Mouse (Mus musculus) spleen, postnatal 4 days (tissue): ENCODE data around the gene Bik.

ENCODE experiments used
- DNase-seq, 2 experiments: peaks; one replicate each; pipeline ENCODE4 v3.0.0; 2022; ENCODE audit warnings: low spot score in 2 of 2

Gene Bik

GRCm38 (mm10) chr15:83512489-83513281 lies 14.0 kb upstream of the Bik start:
- DNase-seq = no peak

DNA sequence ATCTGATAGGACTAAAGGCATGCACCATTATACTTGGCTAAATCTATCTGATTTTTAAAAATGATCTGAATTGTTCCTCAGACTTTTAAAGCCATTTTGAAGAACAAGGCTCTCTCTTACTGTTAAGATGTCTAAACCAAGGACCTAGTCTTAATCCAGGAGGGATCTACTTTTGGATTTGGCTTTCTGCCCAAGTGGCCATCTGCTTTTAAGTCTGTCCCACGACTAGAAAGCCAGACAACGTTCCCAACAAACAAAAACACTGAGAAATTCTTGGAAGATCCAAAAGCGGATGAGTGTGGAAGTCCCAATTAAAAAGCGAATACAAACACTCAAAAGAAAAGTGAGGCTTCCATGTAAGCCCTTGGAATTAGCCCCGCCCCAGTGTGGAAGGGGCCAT lies 11.6 kb upstream of the Bik start:
- DNase-seq = no peak

GRCm38 (mm10) chr15:83518215-83519048 lies 8.2 kb upstream of the Bik start:
- peak; percentile 45 to 71 for DNase-seq

DNA sequence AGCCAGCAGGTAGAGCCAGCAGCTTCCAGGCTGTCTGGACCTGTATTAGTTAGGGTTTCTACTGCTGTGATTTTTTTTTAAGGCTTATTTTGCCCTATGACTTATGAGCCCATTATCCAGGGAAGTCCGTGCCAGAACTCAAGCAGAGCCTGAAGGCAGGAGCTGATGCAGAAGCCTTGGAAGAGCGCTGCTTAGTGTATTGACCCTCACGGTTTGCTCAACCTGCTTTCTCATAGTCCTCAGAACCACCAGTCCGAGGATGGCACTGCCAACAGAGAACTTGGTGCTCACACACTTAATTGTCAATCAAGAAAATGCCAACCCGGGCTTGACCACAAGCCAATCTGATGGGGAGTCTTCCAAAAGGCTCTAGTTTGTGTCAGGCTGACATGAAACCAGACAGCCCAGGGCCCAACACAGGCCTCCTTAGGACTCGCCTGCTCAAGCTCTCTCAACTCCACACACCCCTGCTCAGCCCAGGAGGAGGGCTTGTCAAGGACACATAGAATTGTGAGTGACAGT lies 5.7 kb upstream of the Bik start:
- DNase-seq = no peak

GRCm38 (mm10) chr15:83523196-83523595 lies 3.5 kb upstream of the Bik start:
- DNase-seq = no peak

- DNase-seq = no peak
These were observed 2.9 kb upstream of the Bik start for GRCm38 (mm10) chr15:83523638-83524332.

DNA sequence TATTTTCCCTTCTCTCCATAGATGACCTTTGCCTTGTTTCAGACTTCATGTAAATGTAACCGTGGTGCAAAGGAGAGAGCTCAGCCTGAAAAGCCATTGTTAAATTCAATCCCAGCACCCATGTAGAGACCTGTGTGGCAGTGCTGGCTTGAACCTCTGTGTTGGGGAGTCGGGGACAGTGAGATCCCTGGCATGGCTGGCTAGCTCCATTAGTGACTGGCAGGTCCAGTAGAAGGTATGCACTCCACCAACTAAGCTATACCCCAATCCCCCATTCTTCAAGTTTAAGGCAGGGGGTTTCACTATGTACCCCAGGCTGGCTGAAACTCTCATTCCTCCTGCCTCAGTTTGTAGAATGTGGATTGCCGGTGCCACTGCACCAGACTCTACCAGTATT lies 2.3 kb upstream of the Bik start:
- no peak for DNase-seq

- no peak for DNase-seq
These were observed 403 bp downstream of the Bik start for GRCm38 (mm10) chr15:83527092-83527437.

- DNase-seq = no peak
These were observed 1.1 kb downstream of the Bik start for GRCm38 (mm10) chr15:83527747-83528146.

DNA sequence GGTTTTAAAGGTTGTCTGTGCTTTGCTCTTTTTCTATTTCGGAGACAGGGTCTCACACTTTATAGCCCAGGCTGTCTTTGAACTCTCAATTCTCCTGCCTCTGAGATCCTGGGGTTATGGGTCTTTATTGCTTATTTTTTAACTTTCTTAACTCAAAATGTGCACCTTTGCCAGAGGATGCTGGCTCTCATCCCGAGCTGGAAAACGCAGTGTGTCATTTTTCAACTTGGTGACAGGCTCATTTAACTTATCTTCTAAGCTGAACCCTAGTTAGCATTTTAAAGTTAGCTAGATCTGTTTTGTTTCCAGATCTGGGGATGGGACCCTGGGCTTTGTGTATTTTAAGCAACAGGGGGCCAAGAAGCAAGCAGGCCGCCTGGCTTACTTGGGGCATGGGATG lies 2.2 kb downstream of the Bik start:
- DNase-seq = no peak

- DNase-seq = no peak
These were observed 3.1 kb downstream of the Bik start for GRCm38 (mm10) chr15:83529765-83530164.

DNA sequence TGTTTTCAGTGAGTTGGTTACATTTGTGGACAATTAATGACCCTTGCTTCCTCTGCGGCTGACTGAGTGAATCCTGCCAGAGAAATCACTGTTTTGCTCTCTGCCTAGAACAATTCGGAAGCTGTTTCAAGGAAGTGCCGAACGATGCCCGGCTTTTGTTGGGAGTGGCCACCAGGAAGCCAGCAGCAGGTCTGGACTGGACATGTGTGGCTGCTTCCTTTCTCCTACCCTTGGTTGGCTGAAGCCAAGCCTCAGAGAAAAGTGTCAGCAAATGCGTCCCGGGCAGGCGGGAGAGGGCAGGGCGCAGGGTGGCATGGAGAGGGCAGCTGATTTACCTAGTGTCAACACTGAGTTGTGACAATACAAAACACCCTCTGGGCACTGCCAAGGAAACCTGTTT lies 3.6 kb downstream of the Bik start:
- DNase-seq = no peak

DNA sequence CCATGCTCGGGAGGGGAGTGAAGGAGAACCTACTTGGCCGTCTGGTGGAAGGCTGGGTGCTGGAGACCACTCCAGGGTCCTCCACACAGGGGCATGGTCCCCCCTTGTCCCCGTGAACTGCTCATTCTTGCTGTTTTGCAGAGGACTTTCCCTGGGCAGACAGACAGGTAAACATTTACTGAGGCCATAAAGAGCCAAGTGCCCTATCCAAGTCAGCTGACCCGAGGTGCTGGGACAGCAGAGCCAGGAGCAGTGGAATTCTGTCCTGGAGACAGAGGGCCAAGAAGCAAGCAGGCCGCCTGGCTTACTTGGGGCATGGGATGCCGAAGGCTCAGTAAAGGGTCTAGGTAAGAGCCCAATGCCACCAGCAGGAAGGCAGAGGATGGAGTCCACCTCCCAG lies 4.0 kb downstream of the Bik start:
- DNase-seq = no peak

DNA sequence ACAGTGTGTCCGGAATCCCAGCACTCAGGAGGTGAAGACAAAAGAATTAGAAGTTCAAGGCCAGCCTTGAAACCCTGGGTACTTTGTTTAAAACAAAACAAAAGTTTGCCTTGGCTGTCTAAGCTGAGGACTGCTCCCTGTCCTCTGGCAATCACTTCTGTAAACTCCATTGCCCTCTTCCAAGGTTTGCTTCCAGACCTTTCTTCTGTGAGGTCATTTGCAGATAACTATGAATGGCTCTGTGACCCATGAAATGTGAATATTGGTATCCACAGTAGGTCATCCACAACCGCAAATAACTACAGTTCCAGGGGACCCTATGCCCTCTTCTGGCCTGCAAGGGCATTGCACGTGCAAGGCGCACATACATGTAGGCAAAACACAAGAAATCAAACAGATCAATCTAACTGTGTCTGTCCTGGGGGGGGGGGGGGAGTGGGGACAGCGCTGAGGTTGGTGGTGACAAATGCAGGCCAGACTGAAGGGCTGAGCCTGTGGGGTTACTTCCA lies 5.4 kb downstream of the Bik start:
- no peak for DNase-seq

- DNase-seq = no peak
These were observed 5.9 kb downstream of the Bik start for GRCm38 (mm10) chr15:83532606-83533005.

DNA sequence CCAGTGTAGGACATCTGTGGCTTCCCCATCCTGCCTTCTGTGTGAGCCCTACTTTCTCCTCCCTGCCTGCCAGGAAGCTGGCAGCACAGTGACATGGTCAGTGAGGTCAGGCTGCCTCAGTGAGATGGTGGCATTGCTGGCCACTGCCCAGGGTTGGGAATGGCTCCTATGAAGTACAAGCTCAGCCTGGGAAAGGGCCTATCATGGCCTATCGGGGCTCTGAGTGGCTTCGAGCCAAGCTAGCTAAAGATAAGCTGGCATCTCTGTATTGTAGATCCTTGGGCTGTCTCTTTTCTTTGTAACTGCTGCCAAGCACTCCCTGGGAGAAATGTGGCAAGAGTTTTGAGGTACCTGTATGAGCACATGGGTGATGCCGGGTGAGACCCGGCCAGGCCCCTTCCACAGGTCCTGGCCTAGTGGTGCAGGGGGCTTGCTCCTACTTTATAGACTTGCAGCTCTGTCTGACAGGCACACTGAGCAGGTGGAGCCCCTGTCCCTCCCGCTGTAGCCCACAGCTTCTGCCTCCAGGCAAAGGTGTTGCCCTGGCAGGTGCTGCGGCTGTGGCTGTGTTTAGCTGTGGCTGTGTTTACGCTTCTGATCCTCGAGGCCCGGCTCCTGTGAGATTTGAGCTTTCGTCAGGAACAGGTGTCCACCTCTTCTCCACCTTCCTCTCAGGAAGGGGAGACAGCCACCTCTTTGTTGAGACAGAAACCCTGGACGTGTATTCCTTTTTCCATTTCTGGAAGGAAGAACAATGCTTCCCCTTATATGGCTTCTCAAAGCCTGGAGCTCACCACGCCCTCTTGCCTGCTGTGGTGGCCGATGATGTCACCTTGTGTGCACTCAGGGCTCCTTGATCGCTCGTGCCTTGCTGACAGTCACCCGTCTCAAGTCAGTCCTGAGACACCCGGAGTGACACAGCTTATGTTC lies 8.6 kb downstream of the Bik start:
- no peak for DNase-seq

GRCm38 (mm10) chr15:83535890-83536231 lies 9.2 kb downstream of the Bik start:
- DNase-seq = no peak

DNA sequence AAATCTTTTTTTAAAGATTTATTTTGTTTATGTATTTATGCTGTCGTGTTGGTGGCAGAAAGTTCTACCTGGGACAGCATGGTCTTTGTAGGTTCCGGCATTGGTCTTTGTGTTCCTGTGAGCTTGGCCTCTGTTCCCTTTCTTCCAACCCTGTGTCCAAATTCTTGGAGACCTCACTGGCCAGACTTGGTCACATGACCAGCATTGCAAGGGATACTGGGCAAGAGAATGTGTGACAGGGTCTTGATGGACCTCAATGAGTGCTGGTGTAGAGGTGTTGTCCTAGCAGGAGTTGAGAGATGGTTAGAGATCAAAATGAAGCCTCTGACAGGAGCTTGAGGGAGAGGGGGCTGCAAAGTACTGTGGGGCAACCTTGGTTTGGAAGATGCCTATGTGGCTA lies 12.2 kb downstream of the Bik start:
- no peak for DNase-seq

- no peak for DNase-seq
These were observed 13.2 kb downstream of the Bik start for GRCm38 (mm10) chr15:83539905-83540304.

DNA sequence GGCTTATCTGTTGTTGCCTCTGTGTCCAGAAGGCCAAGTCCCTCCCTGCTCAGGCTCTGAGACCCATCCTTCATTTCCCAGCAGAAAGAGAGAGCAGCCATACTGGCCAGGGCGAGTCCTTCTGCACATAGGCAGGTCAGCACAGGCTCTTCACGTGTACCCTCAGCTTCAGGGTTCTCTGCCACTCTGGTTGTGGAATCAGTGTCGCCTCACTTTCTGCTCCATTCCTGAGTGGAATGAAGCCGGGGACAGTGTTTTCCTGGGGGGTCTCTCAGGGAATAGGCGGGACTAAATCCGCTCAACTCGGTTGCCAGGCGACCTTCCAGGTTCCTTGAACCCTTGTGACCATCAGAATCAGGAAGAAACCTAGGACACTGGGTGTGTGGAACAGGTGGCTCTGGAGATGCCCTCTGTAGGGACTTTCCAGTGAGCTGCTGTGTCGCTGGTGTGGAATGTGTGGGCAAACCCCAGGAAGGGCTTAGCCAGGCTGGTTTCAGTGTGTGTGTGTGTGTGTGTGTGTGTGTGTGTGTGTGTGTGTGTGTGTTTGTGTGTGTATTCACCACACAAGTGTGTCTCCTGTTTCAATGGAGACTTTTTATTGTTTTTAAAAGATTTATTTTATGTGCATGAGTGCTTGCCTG lies 15.1 kb downstream of the Bik start:
- DNase-seq = no peak

- DNase-seq = no peak
These were observed 19.4 kb downstream of the Bik start for GRCm38 (mm10) chr15:83546029-83546428.
